Mouse (Mus musculus): ENCODE results near the gene Myb. TPM values are rescaled to one million over a fixed set of nuclear protein-coding genes. Genes with fewer than 3 reads are reported as not detected.

Gene Myb
- polyA plus RNA-seq, 1 experiment from 2014 or later: 7.7 TPM

DNA sequence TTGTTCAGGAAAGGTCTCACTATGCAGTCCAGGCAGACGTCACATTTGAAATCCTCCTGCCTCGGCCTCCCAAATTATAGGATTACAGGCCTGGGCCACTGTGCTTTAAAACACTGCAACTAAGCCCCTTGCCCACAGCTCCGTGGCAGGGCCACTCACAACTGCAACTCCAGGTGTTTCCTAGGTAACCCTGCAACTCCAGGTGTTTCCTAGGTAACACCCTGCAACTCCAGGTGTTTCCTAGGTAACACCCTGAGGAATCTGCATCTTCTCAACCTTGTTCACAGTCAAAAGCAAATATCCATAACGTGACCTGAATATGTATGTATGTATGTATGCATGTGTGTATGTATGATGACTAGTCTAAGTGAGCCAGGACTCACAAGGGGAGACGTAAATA is 75.7 kb downstream of the Myb start:
- no peaks in the 10 kb centered on the region for H3K9me3 ChIP-seq (ENCODE audit: control insufficient read depth, low read length)
- H3K4me1 ChIP-seq (ENCODE audit: control insufficient read depth, insufficient read depth, low read length): 0 out of 2 replicates have a peak, but pooled peaks cover 3% of the 10 kb centered on the region
- no peaks in the 10 kb centered on the region for H3K27me3 ChIP-seq (ENCODE audit: control insufficient read depth, insufficient read depth, low read length)
- ATAC-seq (ENCODE audit: low FRiP score, low TSS enrichment): no peak
- no peaks in the 10 kb centered on the region for H3K36me3 ChIP-seq (ENCODE audit: control insufficient read depth, insufficient read depth, low read length)
- H3K9ac ChIP-seq (ENCODE audit: low read depth, low read length): no peak overlapping the region
- H3K4me2 ChIP-seq (replicated peaks; ENCODE audit: low read depth, low read length): no peak overlapping the region
- 85% methylated on average over 5 of the region's 5 CpGs for WGBS
- H3K4me3 ChIP-seq (ENCODE audit: low read length): no peak overlapping the region
- no peak overlapping the region for H3K27ac ChIP-seq (ENCODE audit: low read depth, low read length)

DNA sequence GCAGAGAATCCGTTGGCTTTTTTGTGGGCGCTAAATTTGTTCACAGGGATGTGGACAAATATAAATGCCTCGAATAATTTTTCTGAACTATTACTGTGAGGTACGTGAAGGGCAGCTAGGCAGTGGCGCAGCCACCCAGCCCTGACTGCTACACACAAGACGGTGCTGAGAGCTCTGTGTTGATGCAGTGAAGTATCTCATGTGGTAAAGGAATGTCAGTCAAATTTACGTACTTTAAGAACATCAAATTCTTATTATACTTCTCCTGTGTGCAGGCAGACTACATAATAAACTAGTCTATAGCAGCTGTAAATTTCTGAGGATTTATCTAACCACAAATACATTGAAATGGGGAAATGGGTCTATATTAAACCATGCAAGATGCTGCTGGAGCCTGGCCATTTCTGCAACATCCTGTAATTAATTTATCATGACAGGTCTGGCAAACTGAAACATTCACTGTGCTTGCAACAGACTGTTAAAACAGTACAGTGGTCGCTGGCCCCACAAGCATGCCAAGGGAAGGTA is 77.3 kb downstream of the Myb start:
- H3K4me3 ChIP-seq (ENCODE audit: low read length): no peak overlapping the region
- WGBS: 66% methylated on average over 8 of the region's 8 CpGs
- no peak for ATAC-seq (ENCODE audit: low FRiP score, low TSS enrichment)
- no peaks in the 10 kb centered on the region for H3K9me3 ChIP-seq (ENCODE audit: control insufficient read depth, low read length)
- no peaks in the 10 kb centered on the region for H3K36me3 ChIP-seq (ENCODE audit: control insufficient read depth, insufficient read depth, low read length)
- H3K4me1 ChIP-seq (ENCODE audit: control insufficient read depth, insufficient read depth, low read length): 0 out of 2 replicates have a peak, but pooled peaks cover 3% of the 10 kb centered on the region
- no peak overlapping the region for H3K9ac ChIP-seq (ENCODE audit: low read depth, low read length)
- H3K27me3 ChIP-seq (ENCODE audit: control insufficient read depth, insufficient read depth, low read length): no peaks in the 10 kb centered on the region
- no peak overlapping the region for H3K27ac ChIP-seq (ENCODE audit: low read depth, low read length)
- no peak overlapping the region for H3K4me2 ChIP-seq (replicated peaks; ENCODE audit: low read depth, low read length)

DNA sequence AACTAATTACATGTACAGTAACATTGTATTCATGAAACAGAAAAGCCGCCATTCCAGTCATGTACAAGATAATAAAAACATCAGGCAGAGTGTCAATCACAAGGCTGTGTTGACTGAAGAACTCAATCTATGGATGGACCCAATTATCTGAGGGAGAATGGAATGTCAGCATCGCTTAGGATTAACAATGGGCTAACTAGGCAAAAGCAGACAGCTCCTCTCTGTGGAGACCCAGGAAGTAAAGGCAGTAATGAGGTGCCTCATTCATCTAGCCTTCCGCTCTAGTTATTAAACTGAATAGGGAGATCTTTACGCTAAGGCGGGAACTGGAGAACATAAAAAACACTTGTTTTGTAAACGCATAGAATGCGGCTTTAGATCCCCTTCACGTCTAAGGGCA is 78.3 kb downstream of the Myb start:
- Histone ChIP-seq H3K4me3 (ENCODE audit: low read length) (no peak overlapping the region), H3K36me3 (ENCODE audit: control insufficient read depth, insufficient read depth, low read length) (no peaks in the 10 kb centered on the region), H3K27me3 (ENCODE audit: control insufficient read depth, insufficient read depth, low read length) (no peaks in the 10 kb centered on the region), H3K4me2 (replicated peaks; ENCODE audit: low read depth, low read length) (no peak overlapping the region), H3K9ac (ENCODE audit: low read depth, low read length) (no peak overlapping the region), H3K9me3 (ENCODE audit: control insufficient read depth, low read length) (no peaks in the 10 kb centered on the region), H3K4me1 (ENCODE audit: control insufficient read depth, insufficient read depth, low read length) (0 out of 2 replicates have a peak, but pooled peaks cover 3% of the 10 kb centered on the region), H3K27ac (ENCODE audit: low read depth, low read length) (no peak overlapping the region)
- ATAC-seq (ENCODE audit: low FRiP score, low TSS enrichment): no peak
- 84% methylated on average over 8 of the region's 8 CpGs for WGBS

DNA sequence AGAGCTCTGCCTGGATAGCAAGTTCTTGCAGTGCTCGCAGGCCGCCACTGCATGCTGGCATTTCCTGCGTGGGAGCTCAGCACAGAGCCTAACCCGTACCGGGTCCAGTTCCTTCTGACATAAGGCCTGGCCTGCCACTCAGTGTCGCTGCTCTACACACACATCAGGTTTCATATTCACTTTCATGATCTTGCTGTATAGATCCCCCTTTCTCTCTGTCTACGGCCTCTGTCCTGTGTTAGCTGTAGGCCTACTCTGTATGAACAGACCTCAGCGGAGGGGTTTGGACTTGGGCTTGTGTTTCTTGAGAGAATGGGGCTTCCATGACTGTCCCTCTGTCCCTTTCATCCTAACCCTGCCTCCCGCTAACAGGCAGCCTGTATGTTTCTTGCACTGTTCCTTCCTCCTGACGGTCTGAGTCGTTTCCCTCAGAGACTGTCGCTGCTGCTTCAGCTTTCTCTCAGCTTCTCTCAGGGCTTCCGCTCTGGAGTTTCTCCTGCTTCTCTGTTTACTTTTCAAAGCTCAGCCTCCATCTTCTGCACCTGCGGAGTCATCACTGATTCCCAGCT is 83.5 kb downstream of the Myb start:
- Histone ChIP-seq H3K27me3 (ENCODE audit: control insufficient read depth, insufficient read depth, low read length) (no peaks in the 10 kb centered on the region), H3K4me3 (ENCODE audit: low read length) (no peak overlapping the region), H3K4me1 (ENCODE audit: control insufficient read depth, insufficient read depth, low read length) (no peaks in the 10 kb centered on the region), H3K9me3 (ENCODE audit: control insufficient read depth, low read length) (no peaks in the 10 kb centered on the region), H3K27ac (ENCODE audit: low read depth, low read length) (no peak overlapping the region), H3K36me3 (ENCODE audit: control insufficient read depth, insufficient read depth, low read length) (no peaks in the 10 kb centered on the region), H3K9ac (ENCODE audit: low read depth, low read length) (no peak overlapping the region), H3K4me2 (replicated peaks; ENCODE audit: low read depth, low read length) (no peak overlapping the region)
- WGBS: 75% methylated on average over 14 of the region's 14 CpGs
- ATAC-seq (ENCODE audit: low FRiP score, low TSS enrichment): no peak

DNA sequence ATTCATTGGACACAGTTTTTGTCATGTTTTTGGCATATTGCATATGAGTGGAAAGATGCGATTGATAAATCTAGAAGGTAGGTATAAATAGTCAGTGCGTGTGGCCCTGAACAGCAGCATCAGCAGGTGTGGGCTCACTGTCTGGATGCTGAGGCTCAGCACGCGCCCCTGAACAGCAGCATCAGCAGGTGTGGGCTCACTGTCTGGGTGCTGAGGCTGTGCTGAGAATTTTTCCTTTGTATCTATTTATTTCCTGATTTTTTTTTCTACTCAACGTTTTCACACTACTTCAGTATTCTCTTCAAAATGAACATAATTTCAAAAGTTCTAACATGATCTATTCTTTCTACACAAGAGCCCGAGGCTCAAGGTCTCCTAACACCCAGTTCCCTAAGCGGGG is 84.1 kb downstream of the Myb start:
- no peak for ATAC-seq (ENCODE audit: low FRiP score, low TSS enrichment)
- 92% methylated on average over 7 of the region's 7 CpGs for WGBS
- Histone ChIP-seq H3K4me2 (replicated peaks; ENCODE audit: low read depth, low read length) (no peak overlapping the region), H3K4me3 (ENCODE audit: low read length) (no peak overlapping the region), H3K27ac (ENCODE audit: low read depth, low read length) (no peak overlapping the region), H3K9me3 (ENCODE audit: control insufficient read depth, low read length) (no peaks in the 10 kb centered on the region), H3K27me3 (ENCODE audit: control insufficient read depth, insufficient read depth, low read length) (no peaks in the 10 kb centered on the region), H3K36me3 (ENCODE audit: control insufficient read depth, insufficient read depth, low read length) (no peaks in the 10 kb centered on the region), H3K4me1 (ENCODE audit: control insufficient read depth, insufficient read depth, low read length) (no peaks in the 10 kb centered on the region), H3K9ac (ENCODE audit: low read depth, low read length) (no peak overlapping the region)

DNA sequence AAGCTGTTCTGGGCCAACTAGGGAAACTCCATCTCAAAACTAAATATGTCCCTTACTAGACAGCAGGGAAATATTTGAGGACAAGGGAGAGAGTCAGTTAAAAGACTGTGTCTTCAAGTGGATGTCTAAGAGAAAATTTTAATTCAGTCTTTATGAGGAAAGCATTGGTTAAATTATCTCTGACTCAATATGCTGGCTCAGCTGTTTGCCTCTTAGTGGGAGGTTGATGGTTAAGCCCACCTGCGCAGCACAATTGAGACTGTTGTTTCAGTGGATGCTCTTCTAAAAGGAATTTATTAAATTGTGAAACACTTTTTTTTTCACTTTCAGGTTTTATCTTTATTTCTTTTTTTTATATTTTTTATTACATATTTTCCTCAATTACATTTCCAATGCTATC is 84.6 kb downstream of the Myb start:
- H3K4me2 ChIP-seq (replicated peaks; ENCODE audit: low read depth, low read length): no peak overlapping the region
- no peaks in the 10 kb centered on the region for H3K36me3 ChIP-seq (ENCODE audit: control insufficient read depth, insufficient read depth, low read length)
- no peak overlapping the region for H3K27ac ChIP-seq (ENCODE audit: low read depth, low read length)
- WGBS: 83% methylated on average over 1 of the region's 1 CpGs
- no peaks in the 10 kb centered on the region for H3K4me1 ChIP-seq (ENCODE audit: control insufficient read depth, insufficient read depth, low read length)
- no peaks in the 10 kb centered on the region for H3K9me3 ChIP-seq (ENCODE audit: control insufficient read depth, low read length)
- H3K27me3 ChIP-seq (ENCODE audit: control insufficient read depth, insufficient read depth, low read length): no peaks in the 10 kb centered on the region
- no peak overlapping the region for H3K9ac ChIP-seq (ENCODE audit: low read depth, low read length)
- H3K4me3 ChIP-seq (ENCODE audit: low read length): no peak overlapping the region
- no peak for ATAC-seq (ENCODE audit: low FRiP score, low TSS enrichment)

Other genes starting within 250 kb of the Myb start
- gene Ahi1, start 208.4 kb downstream of the Myb start, polyA plus RNA-seq (2014; fragmentation: Nextera tagmentation; extraction: Ambion mirVana): 7.5 and 11.0 TPM in 2 replicates
- gene Hbs1l, start 135.0 kb upstream of the Myb start, polyA plus RNA-seq (2014; fragmentation: Nextera tagmentation; extraction: Ambion mirVana): 66.8 and 109 TPM in 2 replicates
- gene Aldh8a1, start 216.3 kb upstream of the Myb start, polyA plus RNA-seq (2014; fragmentation: Nextera tagmentation; extraction: Ambion mirVana): 0.30 and 0.72 TPM in 2 replicates

Measured in kidney, embryonic 14.5 days (tissue).